Mouse (Mus musculus) brain, adult 2 months (tissue): ENCODE measurements around the gene Arhgef18.
A peak's percentile ranks its signal among the peaks of the same experiment; 100 is the strongest.

Experiments
- DNase-seq: peaks from one replicate; pipeline ENCODE4 v3.0.0; 2011; ENCODE audit warnings: low read depth, low spot score

Arhgef18 gene

DNA sequence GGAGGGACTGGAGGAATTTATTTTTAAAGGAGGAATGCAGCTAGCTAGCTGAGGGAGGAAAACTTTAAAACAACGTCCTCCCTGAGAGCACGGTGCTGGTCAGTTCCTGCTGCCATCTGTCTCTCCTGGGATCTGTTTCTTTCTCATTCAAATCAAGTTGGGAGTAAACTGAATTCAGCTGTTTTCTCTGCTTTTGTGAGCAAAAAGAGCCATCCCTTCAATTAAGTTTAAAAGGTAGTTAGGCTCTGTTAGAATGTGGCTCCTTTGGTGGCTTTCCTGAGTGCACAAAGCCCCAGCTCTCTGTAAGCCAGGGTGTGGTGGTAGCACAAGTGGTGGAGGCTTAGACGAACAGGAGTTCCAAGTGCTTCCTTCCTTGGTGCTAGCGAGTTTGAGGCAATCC, 2.4 kb downstream of the Arhgef18 start:
- no peak for DNase-seq

- DNase-seq = no peak
These were observed 4.8 kb downstream of the Arhgef18 start for GRCm38 (mm10) chr8:3397597-3397996.

DNA sequence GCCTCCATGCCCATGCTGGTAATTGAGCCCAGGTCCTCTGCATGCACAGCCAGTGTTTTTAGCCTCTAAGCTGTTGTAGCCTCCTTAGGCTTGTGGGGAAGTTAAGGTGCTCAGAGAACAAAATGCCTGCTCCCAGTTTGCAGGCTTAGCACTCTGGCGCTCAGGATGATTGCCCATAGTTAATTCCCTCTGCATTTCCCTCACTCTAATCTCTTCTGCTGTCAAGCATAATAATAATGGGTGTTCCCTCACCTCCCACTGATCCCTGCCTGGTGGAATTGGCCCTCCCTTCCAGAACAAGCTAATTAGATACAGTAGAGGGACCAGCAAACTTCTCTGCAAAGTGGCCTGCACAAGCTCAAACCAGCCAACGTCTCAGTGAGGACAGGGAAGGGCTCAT, 7.7 kb downstream of the Arhgef18 start:
- peak; percentile 24 for DNase-seq

DNA sequence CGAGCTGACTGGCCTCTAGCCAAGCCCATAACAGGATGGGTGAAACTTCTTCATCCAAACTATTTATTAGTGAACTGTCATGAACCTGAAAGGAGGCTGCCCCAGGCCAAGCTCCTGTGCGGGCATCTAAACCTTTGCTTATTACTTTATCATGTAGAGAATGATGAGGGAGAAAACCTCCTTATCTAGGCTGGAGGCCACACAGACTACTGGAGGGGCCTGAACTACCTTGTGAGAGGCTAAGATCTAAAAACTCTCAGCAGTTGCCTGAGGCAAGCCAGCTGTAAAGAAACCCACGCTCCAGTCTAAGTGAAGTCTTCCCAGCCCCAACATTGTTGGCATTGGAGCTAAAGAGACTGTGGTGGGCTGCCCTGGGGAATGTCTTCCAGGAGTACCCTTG, 14.6 kb downstream of the Arhgef18 start:
- no peak for DNase-seq

DNA sequence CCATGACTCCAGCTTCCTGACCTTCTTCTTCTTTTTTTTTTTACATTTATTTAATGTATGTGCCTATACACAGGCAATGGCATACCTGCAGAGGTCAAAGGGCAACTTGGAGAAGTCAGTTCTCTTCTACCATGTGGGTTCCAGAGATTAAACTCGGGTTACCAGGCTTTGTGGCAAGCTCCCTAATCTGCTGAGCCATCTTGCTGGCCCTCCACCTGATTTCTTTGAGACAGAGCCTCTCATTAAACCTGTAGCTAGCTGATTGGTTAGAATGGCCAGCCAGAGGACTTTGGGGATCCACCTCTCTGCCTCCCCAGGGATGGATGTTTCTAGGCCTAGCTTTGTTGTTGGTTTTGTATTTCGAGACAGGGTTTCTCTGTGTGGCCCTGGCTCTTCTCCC, 18.3 kb downstream of the Arhgef18 start:
- no peak for DNase-seq

- peak; percentile 28 for DNase-seq
These were observed 19.1 kb downstream of the Arhgef18 start for GRCm38 (mm10) chr8:3411901-3412301.

DNA sequence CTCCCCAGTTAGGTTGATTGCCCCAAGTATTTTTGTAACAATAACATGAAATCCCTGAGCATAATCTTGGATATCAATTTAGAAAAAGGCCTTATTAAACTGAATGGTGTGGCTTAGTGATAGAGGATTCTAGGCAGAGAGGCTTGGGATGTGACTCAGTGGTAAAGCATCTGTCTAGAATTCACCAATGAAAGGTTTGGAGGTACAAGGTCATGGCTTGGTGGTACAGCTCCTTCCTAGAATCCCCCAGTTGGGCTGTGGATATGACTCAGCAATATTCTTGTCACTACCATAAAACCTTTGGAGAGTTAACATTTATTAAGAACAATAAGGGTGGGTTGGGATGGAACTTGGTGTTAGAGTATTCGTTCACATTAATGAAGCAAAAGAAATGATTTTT, 20.0 kb downstream of the Arhgef18 start:
- DNase-seq = no peak

- DNase-seq = no peak
These were observed 21.9 kb downstream of the Arhgef18 start for GRCm38 (mm10) chr8:3414639-3415190.

- no peak for DNase-seq
These were observed 22.5 kb downstream of the Arhgef18 start for GRCm38 (mm10) chr8:3415259-3415658.

- DNase-seq = no peak
These were observed 22.9 kb downstream of the Arhgef18 start for GRCm38 (mm10) chr8:3415661-3416060.

GRCm38 (mm10) chr8:3416846-3417245, 24.0 kb downstream of the Arhgef18 start:
- no peak for DNase-seq

GRCm38 (mm10) chr8:3417455-3417854, 24.6 kb downstream of the Arhgef18 start:
- DNase-seq = no peak

- no peak for DNase-seq
These were observed 25.3 kb downstream of the Arhgef18 start for GRCm38 (mm10) chr8:3418101-3418500.

DNA sequence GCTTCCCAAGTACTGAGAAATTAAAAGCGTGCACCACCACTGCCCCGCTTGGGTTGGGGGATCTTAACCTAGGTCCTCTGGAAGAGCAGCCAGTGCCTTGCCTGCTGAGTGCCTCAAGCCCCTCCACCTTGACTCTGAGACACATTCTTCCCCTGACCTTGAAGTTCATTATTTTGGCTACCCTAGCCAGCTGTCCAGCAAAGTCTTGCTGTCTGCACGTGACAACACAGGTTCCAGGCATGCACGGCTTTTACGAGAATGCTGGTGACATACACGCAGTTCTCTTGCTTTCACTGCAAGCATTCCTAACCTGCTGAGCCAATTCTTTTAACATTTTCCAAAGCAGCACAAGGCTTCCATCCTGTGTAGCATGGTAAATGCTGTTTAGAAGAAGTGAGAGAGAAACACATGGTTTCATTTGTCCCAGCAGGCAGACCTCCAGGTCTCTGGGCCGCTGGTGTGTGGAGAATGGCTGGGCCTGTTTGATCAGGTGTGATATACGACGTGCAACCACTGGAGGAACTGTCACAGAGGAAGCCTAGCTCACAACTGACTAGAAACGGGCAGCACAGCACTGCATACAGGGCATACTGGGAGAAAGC, 27.4 kb downstream of the Arhgef18 start:
- DNase-seq = no peak

DNA sequence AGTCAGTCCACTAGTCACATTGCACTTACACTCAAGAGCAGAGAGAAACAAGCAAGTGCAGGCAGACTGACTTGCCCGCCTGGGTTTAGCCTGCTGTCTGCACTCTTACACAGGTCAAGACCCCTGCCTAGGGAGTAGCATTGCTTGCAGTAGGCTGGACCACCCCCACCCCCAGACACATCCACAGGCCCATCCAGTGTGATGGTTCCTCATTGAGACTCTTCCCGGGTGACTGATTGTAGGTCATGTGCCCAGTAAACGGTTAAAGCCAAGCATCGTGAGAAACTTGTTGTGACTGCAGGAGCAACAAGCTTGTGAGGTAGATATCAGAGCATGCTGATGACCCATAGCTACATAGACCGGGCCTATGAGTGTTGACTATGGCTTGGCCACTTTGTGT, 28.7 kb downstream of the Arhgef18 start:
- DNase-seq = no peak

DNA sequence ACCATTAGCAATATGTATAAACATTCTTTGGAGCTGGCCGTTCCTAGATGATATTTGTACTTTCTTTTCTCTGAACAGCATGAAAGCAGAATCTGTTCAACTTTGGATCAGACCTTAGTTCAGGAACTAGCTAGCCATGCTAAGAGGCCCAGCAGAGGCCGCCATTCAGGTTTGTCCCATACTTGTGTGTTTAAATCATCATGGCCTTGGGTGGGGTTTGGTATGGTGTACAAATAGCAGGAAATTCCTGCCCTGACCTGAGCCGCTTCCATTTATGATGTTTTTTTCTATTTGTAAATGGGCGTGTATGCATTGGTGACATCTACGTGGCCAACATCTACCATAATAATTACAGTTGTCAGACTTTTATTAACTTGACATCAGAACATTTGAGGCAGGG, 32.4 kb downstream of the Arhgef18 start:
- no peak for DNase-seq

DNA sequence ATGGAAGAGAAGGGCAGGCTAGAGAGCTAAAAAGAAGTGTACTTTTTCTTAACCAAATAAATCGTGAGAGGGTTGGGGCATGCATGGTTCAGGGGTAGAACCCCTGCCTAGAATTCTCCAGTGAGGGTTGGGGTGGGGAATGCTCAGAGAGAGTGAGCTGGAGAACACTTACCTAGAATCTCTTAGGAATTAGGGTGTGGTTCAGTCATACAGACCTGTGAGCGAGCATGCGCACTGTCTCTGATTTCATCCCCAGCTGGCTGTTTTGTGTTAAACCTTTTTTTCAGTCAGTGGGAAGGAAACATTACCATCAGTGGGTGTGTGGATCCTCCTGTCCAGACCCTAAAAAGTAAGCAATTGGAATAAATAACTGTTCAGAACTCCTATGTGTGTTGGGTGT, 33.4 kb downstream of the Arhgef18 start:
- DNase-seq = no peak

GRCm38 (mm10) chr8:3428426-3428825, 35.6 kb downstream of the Arhgef18 start:
- DNase-seq = peak; percentile 29

- peak; percentile 83 for DNase-seq
These were observed 37.2 kb downstream of the Arhgef18 start for GRCm38 (mm10) chr8:3429966-3430365.

GRCm38 (mm10) chr8:3431113-3431512, 38.3 kb downstream of the Arhgef18 start:
- DNase-seq = no peak

DNA sequence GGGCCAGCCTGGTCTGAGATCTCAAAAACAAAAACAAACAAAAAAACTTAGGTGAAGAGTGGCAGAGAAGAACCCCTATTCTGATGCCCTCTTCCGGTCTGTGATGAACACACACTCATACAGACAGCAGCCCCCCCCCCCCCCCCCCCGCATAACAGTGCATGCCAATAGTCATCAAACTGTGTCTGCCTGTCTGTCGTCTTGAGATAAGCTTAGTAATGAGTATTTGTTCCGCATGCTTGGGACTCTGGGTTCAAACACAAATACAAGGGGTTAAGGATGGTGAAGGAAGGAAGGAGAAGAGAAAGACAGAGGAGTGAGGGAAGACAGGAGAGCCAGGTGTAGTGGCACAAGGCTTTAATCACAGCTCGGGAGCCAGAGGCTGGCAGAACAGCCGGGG, 43.7 kb downstream of the Arhgef18 start:
- no peak for DNase-seq

GRCm38 (mm10) chr8:3439510-3439909, 46.7 kb downstream of the Arhgef18 start:
- no peak for DNase-seq

- no peak for DNase-seq
These were observed 56.4 kb downstream of the Arhgef18 start for GRCm38 (mm10) chr8:3449226-3449625.

DNA sequence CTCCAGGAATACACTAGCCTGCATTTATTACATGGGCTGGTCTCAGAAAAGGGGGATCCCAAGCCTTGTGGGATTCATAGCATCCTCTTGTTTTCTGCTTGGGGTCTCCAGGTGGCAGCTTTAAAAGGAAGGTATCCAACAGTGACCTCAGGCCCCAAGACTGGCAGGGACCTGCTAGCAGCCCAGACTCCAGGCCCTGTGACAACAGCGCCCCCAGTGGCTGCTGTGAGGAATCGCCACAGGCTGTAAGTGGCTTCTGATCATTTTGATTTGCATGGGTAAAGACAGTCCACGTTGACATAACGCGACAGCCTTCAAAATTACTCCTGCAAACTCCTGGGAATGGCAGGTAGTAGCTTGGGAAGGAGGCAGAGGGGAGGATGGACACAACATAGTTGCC, 57.9 kb downstream of the Arhgef18 start:
- peak; percentile 73 for DNase-seq
